Mouse (Mus musculus): ENCODE measurements around the gene AC109138.7.
A peak's percentile ranks its signal among the peaks of the same experiment; 100 is the strongest.

The AC109138.7 gene

DNA sequence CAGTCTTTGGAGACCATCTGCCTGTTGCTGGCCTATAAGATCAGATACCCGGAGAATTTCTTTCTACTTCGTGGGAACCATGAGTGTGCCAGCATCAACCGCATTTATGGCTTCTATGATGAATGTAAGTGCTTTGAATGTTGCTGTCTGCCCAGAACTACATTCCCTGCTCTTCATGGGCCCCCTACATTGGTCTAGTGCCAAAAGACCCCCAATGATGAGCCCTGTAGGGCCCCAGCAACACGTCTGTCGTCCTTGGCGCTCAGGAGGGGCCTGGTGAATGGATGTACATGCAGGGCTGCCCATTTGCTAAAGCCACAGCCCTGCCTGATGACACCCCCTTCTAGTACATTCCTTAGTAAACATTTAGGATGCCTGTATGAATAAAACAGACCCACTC, 21.0 kb upstream of the AC109138.7 start:
- no peak for DNase-seq (ENCODE audit: low read depth)

DNA sequence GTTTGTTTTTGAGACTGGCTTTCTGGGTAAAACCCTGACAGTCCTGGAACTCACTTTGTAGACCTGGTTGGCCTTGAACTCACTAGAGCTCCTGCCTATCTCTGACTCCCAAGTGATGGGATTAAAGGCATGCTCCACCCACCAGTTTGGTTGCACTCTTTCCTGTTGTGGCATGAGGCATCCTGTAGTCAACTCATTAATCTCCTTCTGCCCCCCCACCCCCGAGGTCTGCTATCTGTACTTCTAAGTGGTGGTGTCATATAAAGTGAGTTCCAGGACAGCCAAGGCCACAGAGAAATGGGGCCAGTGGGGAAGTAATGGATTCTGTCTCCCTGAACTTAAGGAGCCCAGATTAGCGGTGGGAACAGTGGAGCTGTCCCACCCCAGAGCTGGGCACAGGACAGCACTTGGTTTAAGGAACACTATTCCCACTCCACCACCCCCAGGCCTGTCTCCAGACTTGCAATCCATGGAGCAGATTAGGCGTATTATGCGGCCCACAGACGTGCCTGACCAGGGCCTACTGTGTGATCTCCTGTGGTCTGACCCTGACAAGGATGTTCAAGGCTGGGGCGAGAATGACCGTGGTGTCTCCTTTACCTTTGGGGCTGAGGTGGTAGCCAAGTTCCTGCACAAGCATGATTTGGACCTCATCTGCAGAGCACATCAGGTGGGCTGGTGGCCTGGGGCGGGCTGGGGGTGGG, 20.0 kb upstream of the AC109138.7 start:
- no peak for DNase-seq (ENCODE audit: low read depth)

DNA sequence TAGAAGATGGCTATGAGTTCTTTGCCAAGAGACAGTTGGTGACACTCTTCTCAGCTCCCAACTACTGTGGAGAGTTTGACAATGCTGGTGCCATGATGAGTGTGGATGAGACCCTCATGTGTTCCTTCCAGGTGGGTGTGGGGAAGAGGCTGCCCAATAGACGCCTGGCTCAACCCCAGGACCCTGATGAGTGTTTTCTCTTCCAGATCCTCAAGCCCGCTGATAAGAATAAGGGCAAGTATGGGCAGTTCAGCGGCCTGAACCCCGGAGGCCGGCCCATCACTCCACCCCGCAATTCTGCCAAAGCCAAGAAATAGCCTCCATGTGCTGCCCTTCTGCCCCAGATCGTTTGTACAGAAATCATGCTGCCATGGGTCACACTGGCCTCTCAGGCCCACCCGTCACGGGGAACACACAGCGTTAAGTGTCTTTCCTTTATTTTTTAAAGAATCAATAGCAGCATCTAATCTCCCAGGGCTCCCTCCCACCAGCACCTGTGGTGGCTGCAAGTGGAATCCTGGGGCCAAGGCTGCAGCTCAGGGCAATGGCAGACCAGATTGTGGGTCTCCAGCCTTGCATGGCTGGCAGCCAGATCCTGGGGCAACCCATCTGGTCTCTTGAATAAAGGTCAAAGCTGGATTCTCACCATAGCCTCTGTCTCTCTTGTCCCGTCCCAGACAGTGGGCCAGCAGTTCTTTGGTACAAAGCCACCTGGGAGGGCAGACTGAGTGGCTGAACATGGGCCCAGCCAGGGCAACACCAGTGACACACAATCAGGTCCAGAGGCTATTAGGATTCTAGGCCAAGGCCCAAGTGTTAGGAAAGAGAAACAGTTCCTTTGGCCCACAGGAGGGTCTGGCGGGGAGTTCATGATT, 19.1 kb upstream of the AC109138.7 start:
- DNase-seq (ENCODE audit: low read depth) = no peak

DNA sequence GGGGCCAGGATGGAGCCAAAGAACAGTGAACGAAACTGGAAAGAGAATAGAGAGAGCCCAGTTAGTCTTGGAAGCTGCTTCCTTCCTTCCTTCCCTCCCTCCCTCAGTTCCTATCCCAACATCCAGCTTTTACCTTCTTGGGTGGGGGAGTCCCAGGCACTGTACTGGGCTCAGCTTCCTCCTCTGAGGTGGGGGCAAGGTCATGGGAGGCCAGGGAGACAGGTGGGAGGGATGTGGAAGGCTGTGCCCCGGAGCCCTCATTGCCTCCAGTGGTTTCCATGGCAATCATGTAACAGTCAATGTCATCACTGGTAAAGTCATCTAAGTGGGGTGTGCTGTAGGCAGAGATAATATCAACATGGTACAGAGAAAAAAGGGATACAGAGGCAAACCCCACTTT, 18.1 kb upstream of the AC109138.7 start:
- no peak for DNase-seq (ENCODE audit: low read depth)

DNA sequence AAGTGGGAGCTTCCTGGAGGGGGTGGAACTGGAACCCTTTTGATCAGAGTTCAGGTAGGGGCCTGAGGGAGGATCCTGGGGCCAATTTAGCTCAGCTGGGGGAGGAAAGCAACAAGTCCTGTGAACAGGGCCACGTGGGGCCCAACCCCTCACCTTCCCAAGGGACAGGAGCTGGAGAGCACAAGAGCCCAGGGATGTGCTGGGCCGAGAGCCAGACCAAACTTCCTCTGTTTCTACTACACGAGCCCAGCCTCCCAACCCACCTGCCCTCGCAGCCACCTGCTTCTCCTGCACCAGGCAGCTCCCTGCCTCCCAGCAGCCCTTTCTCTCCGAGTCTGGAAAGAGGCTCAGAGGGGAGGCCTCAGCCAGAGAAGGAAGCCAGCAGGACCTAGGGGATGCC, 17.6 kb upstream of the AC109138.7 start:
- DNase-seq (ENCODE audit: low read depth) = no peak

DNA sequence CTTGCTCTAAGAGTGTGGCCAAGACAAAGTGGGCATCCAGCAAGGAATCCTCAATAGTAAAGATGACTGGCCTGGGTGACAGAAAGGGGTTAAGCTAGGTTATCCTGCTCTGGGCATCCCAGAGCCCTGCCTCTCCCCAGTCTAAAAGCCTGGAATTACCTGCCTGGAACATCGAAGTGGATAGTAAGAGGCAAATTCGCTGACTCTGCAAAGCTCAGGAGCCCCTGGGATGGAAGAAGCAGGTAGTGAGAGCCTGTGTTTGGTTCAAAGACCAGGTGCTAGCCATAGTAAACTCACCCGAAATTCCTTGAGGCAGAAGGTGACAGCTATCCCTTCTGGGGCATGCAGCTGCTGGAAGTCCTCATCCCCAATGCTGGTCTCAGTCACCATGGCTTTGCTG, 17.0 kb upstream of the AC109138.7 start:
- no peak for DNase-seq (ENCODE audit: low read depth)

DNA sequence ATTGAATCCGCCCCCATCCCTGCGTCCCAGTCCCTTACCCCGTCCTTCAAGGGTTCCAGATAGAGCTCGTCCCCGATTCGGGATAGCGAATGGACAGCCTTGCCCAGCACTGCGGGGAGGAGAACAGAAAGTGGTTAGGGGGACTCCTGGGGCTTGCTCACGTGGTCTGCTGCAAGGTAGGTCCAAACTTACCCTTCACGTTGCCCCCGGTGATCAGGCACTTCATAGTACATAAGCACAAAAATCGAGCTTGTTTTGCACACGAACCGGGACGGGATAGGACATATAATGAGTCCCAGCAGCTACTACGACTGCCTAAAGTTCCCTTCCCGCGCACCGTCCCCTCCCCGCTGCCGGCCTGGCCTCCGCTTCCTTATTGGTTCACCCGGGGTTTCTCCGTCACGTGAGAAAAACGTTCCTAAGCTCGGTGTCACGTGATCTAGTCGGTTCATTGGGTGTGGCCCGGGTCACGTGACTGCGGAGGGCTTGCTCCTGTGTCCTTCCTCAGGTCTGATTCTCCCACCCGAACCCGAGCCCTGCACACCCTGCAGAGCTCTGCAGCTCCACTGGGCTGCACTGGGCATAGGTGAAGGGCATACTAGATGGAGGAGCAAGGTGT, 12.8 kb upstream of the AC109138.7 start, which contains the start of gene Rad9a:
Gene Rad9a (minus strand): TSS at position 372 of the 619 bp plus-strand sequence.
- DNase-seq (ENCODE audit: low read depth) = peak; percentile 87

DNA sequence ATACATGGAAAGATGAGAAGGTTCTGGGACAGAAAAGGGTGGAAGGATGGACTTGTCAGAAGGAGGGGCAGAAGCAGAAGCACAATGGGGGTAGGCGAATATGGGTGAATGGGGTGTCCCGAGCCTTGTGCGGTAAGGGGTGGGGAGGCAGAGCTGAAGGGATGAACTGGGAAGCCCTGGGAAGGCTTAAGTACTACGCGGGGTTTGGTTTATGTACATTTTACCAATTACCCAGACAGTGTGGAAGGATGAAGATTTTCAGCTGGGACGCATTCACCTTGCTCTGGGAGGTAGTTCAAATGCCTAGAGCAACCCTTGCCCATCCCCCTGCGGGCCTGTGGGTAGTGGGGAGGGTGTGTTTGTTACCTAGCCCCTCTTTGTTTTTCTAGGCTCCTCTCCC, 12.0 kb upstream of the AC109138.7 start:
- no peak for DNase-seq (ENCODE audit: low read depth)

DNA sequence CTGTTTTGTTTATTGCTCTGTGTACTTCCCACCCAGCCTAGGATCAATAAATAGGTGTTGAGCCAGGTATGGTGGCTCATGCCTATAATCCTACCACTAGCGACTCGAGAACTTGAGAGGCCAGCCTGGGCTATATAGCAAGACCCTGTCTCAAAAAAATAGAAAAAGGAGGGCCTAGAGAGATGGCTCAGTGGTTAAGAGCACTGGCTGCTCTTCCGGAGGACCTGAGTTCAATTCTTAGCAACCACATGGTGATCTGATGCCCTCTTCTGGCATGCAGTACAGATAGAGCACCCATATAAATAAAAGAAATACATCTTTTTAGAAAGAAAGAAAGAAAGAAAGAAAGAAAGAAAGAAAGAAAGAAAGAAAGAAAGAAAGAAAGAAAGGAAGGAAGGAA, 11.0 kb upstream of the AC109138.7 start:
- DNase-seq (ENCODE audit: low read depth) = no peak

DNA sequence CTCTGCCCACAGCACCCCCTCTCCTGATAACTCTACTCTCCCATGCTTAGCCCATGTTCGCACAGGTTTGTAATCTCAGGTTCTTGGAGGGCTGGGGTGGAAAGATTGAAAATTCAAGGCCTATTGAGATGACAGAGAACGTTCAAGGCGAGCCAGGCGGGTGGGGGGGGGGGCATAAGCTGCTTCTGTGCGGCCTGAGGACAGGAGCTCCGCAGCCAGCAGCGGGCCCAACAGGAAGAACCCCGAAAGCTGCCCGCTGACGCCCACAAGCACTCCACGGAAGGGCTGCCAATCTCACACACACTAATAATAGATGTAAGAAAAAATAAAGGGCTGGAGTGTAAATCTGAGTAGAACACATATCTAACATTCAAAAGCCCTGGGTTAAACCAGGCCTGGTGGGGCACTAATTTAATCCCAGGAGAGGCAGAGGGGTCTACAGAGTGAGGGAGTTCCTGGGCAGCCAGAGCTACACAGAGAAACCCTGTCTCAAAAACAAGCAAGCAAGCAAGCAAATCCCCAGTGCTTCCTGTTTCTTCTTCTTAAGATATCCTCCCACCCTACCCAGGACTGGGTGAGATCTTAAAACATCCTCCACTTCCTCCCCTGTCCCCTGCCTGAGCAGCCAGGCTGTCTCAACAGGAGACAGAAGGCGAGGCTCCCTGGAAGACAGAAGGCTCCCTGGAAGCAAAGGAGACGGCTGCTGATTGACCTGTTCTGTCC, 10.4 kb upstream of the AC109138.7 start:
- DNase-seq (ENCODE audit: low read depth) = no peak

DNA sequence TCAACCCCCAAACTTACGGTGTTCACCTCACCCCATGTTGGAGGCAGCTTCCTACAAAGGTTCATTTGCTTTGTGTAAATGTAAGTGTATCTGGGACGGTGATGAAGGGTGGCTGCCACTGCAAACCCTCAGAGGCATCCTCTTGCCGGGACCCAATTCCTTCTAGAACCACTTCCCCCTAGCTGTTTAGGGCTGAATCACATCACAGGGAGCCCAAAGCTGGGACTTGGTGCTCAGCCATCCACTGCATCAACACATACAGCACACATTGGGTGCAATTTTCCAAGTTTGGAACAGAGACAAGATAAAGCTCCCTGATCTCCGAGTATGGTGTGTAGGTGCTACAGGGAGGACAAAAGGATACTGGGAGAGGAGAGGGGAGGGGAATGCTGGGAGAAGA, 9.3 kb upstream of the AC109138.7 start:
- no peak for DNase-seq (ENCODE audit: low read depth)

DNA sequence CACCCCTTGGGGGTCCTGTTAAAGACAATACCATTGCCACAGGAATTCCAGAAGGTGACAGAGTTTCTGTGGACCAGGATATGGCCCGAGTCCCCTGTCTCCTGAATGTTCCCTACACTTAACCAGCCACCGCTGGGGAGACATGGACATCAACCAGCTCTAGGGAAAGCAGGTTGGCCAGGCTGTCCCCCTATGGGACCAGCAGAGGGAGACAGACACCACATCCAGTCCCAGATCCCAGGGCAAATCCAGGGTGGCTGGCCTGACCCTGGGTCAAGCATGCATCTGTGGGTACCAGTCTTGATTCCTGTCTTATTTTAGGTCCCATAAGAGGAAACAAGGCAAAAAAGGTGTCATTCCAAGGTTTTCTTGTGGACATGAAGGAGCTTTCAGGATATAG, 7.2 kb upstream of the AC109138.7 start:
- DNase-seq (ENCODE audit: low read depth) = no peak

DNA sequence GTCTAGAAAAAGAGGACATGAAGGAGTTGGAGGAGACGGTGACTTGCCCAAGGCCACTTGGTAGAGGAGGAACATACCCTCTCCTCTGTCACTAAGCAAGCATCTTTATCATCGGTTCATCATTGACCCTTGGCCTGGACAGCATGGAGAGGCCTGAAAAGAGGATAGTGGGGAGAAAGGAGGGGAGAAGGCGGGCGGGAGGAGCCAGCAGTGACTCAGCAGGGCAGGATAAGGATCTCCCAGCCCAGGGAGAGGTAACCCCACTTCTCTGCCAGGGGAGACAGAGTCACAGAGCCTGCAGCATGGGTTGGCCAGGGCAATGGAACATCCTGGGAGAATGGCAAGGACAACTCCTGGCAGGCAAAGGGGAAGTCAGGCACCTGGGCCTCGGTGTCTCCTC, 5.6 kb upstream of the AC109138.7 start:
- no peak for DNase-seq (ENCODE audit: low read depth)

DNA sequence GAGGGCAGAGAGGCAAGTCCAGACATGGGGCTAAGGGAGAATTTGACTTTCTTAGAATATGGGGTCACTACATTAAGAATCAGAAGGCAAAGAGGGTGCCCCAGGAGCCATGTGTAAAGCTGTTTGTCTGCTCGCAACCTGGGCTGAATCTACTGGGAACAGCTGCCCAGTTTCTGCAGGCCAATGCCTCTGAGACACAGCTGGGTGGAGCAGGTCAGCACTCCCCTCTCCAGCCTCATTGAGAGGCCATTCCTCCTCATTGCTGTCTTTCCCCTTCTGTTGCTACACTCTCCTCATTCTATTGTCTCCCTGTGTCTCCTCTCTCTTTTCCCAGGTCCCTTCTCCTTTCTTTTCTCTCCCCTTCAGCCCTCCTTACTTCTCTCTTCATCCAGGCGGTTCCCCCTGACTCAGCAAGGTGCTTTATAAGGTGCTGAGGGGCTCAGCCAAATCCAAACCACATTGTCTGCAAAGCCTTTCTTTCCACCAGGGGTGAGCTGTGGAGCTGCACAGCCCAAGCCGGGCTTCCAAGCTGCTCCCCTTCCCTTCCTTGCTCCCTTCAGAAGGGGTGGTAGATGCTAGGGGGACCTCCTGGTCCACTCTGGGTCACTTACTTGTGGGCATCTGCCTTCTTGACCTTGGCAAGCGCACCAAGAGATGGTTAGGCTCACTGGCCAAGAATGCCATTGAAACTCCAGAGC, 2.1 kb upstream of the AC109138.7 start:
- DNase-seq (ENCODE audit: low read depth) = no peak

DNA sequence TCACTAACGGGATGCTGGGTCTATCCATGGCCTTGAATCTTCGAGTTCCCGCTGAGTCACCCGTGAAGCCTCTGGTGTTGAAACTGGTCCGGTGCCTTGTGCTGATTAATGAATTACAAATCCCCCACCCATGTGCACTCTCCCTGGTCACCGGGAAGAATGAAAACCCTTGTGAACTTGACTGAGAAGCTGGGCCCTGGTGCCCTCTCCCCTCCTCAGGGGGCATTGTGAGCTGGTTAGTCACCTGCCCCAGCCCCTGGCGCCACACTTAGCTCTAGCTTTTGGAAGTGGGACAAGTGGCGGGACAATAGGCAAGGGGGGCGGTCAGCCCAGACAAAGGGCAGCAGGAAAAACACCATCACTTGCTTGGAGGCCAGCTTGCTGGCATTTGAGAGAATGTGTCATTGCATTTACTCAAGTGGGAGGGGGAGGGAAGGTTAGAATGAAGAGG, 608 bp upstream of the AC109138.7 start:
- DNase-seq (ENCODE audit: low read depth) = peak; percentile 92

DNA sequence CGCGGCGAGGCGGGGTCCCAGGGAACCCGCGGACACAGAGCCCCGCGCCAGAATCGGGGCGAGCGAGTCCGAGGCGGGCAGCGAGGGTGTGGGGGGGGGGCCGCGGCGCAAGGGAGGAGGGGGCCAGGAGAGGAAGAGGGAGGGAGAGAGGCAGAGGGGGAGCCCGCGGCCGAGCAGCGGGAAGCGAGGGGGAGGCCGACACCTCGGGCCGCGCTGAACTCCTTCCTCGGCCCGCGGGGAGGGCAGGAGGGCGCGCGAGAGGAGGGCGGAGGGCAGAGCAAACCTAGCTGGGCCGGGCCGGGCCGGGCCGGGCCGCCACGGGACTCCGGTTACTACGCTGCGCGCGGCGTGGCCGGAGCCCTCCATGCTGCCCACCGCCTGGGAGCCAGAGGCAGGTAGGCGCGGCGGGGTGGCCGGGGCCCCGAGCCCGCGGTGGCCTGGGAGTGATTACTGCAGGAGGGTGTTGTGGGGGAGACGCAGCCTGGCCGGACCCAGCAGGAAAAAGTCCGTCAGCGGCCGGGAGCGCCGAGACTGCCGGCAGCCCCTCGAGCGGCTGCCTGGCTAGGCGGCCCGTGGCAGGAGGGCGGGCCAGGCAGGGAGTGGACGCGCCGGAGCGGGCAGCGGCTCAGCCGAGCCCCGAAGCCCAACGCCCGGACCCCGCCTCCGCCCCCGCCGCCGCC, 754 bp downstream of the AC109138.7 start:
- no peak for DNase-seq (ENCODE audit: low read depth)

DNA sequence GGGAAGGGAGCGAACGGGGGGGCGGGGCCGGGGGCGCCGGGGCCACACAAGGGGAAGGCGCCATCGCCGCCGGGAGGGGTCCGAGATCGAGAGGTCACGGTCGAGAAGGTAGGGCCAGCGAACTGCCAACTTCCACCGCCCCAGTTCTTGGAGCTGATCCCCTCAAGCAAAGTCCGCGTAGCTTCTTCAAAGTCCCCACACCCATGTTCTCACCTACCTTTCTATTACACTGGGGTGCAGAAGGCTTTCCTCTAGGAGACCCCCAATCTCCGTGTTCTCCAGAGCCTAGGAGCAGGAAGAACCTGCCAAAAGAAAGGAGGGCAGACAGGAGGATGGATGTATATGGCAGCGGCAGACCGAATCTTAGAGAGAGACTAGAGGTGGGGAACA, 1.3 kb downstream of the AC109138.7 start:
- DNase-seq (ENCODE audit: low read depth) = no peak

DNA sequence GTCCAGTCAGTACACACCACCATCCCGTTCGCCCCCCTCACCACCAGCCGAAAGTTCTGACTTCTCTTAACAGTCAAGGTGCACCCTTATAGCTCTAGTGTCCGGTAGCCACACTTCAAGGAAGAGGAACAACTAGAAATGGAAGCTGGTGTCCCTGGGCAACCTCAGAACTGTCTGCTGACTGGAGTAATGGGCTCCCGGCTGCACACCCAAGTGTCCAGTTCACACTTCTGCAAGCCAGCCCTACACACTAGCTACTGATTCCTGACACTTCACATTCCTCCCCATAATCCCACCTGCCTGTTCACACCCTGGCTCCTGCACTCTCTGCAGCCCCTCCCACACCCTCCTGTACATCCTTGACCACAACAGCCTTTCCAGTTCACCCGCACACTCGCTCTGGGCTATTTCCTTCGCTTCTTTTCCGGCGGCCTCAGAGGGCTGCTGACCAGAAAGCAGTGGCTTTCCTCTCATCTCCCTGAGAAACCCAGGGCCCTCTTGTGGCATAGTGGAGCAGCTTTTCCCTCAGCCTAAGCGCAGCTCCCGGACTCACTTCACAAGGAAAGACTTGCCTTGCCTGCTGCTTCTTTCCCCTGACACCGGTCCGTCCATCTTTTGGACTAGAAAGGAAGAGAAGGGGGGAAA, 2.0 kb downstream of the AC109138.7 start:
- DNase-seq (ENCODE audit: low read depth) = no peak

DNA sequence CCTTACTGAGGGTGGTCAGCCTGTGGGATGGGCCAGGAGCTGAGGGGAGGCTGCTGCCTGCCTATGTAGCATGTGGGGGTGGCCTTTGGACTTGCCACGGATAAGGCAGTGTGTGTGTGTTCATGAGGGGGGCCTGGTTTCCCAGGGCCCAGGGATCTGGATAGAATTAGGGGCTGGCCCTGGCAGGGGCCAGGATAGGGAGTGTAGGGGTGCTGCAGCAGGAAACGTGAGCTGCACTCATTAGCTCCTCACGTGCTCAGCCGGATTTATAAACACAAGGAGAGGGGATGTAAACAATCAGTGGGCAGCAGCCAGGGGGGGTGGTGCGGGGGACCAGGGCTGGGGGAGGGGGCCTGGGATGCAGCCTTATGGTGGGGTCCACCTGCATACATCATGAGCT, 3.0 kb downstream of the AC109138.7 start:
- DNase-seq (ENCODE audit: low read depth) = no peak

DNA sequence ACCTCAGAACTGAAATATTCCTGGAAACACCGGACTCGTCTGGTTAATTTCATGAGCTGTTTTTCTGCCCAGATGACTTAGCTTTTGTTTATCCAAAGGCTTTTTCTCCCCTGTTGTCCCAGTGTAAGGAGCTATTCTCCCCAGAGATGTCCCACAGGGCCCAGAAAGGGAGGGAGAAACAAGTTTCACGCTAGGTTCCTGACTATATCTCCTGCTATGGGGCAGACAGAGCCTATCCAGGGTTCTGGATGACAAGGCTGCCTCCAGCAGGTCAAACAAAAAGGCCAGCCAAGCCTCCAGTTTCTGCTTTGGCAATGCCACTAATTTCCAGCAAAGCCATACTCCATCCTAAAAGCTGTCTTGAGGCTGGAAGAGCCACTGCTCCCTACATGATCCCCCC, 3.7 kb downstream of the AC109138.7 start:
- DNase-seq (ENCODE audit: low read depth) = no peak

DNA sequence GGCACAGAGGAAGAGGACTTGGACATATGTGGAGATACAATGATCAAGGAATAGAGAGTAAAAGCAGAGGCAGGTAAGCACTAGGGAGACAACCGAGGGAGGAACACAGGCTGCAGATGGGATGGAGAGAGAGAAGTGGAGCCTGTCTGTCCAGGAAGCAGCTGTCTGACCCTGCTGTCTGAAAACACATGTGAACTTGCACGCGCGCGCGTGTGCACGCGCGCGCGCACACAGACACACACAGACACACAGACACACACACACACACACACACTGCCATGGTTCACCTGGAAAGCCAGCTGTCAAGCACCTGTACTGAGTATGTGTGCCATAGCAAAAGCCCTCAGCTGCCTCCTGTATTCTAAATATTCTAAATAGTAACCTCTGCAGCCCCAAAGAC, 4.1 kb downstream of the AC109138.7 start:
- DNase-seq (ENCODE audit: low read depth) = no peak
